Mouse (Mus musculus) C2C12 (cell line): ENCODE measurements at regions not wholly inside any gene's neighbourhood (a gene's known extent, or its start where the extent isn't known, plus 50 kb on each side); places are given as distances from the start of the nearest gene placed in this dataset.

Experiments
- CTCF ChIP-seq: IDR thresholded peaks from one replicate; pipeline ENCODE4 v1.5.1; 2011; ENCODE audit not compliant: control insufficient read depth, insufficient read depth, insufficient read length
- FOSL1 ChIP-seq: IDR thresholded peaks from one replicate; pipeline ENCODE4 v1.8.0; 2011; ENCODE audit warnings: mild to moderate bottlenecking, low read length; ENCODE audit not compliant: poor library complexity, insufficient read depth, severe bottlenecking
- MAX ChIP-seq: IDR thresholded peaks from one replicate; pipeline ENCODE4 v1.6.1; 2011; ENCODE audit warnings: mild to moderate bottlenecking, control low read depth
- USF1 ChIP-seq: IDR thresholded peaks from one replicate; pipeline ENCODE4 v1.6.1; 2011; ENCODE audit warnings: low read depth, mild to moderate bottlenecking, control low read depth, moderate library complexity

DNA sequence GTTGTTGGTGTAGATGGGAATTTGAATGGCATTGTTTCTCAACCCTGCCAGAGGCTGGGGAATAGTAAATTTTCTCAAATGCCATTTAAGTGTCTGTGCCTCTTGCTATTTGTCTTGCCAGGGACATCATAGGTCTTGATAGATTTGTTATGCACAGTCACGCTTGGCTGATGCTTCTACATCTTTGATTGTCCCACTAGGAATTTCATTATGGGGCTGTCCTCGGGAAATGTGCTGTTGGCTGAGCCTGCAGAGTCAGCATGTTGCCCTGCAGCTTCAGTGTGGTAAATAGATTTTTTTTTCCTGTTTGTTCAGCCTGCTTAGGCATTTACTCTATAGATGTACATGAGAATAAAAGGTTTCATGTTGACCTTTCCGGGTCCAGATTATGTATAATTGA, 354.9 kb upstream of the Fam98a start:
- TF ChIP-seq CTCF (no peak), MAX (no peak), FOSL1 (no peak), USF1 (no peak)
